8 mouse cellular contexts compared by ENCODE assay signal in genomic region chr5:102069767-102070413, GRCm38 (mm10). TPM values are rescaled to one million over a fixed set of nuclear protein-coding genes. Genes with fewer than 3 reads are reported as not detected.
DNase-seq lines count a peak whose midpoint lies in the region; ATAC-seq and TF ChIP-seq lines count a peak whose summit lies in the region.

Wdfy3 (minus strand) TSS chr5:102069921.

- H3K9me3 ChIP-seq in heart, embryonic 12.5 days (replicated peaks) = no peaks in the 10 kb centered on the region

- peaks cover 27% of the 10 kb centered on the region for H3K79me2 ChIP-seq in liver, adult 2 months (ENCODE audit: control insufficient read depth, insufficient read depth, low read length)

- DNase-seq in thymus, adult 2 months = peak; percentile 6
- no peak for DNase-seq in thymus, postnatal 0 days (ENCODE audit: low spot score)
- peak; percentile 94 for DNase-seq in kidney, postnatal 10 days
- peak; percentile 68 for DNase-seq in liver, adult 2 months (ENCODE audit: extremely low read depth, low read depth, low spot score)
- peak; percentile 78 to 80 for DNase-seq in monocyte, adult 2 months (ENCODE audit: low read depth in 1 of 2, low spot score in 2 of 2)
- DNase-seq in spleen, postnatal 36 days (ENCODE audit: low spot score in 2 of 2) = peak; percentile 50 to 55

- peak within 1 kb of the TSS; percentile 39 for H3K4me3 ChIP-seq in thymus, adult 2 months (ENCODE audit: control insufficient read depth, insufficient read depth, low read length)
- H3K4me3 ChIP-seq in heart, embryonic 12.5 days = peak within 1 kb of the TSS; percentile 79
- peak within 1 kb of the TSS; percentile 100 for H3K4me3 ChIP-seq in liver, adult 2 months (ENCODE audit: insufficient read depth, low read depth, low read length)

- TF ChIP-seq CTCF in thymus, adult 2 months (IDR thresholded peaks at IDR 0.05; ENCODE audit: borderline replicate concordance, control insufficient read depth, extremely low read depth, insufficient read depth, low read length, poor library complexity) = no peak
- 0 out of 2 replicates have a peak, but pooled peaks have one; percentile 4 for TF ChIP-seq CTCF in liver, adult 2 months (IDR thresholded peaks at IDR 0.05; ENCODE audit: low read depth, low read length)

- no peaks in the 10 kb centered on the region for H3K36me3 ChIP-seq in thymus, adult 2 months (ENCODE audit: control insufficient read depth, insufficient read depth, low read length)
- peaks cover 7% of the 10 kb centered on the region; the same call in 1 of the 2 replicates for H3K36me3 ChIP-seq in heart, embryonic 12.5 days
- no peaks in the 10 kb centered on the region for H3K36me3 ChIP-seq in liver, adult 2 months (ENCODE audit: control insufficient read depth, insufficient read depth, low read length)

- peak; percentile 94 for ATAC-seq in erythroid progenitor cell, adult 5-6 weeks (replicated peaks; ENCODE audit: low FRiP score, poor library complexity, severe bottlenecking)
- ATAC-seq in heart, embryonic 12.5 days (ENCODE audit: insufficient number of reproducible peaks, low FRiP score) = peak; percentile 91

- H3K27me3 ChIP-seq in thymus, adult 2 months (ENCODE audit: control insufficient read depth, insufficient read depth, low read length) = peaks cover 11% of the 10 kb centered on the region
- no peaks in the 10 kb centered on the region for H3K27me3 ChIP-seq in heart, embryonic 12.5 days (replicated peaks)
- H3K27me3 ChIP-seq in liver, adult 2 months (ENCODE audit: control insufficient read depth, insufficient read depth, low read length) = no peaks in the 10 kb centered on the region

- no peaks in the 10 kb centered on the region for H3K4me1 ChIP-seq in thymus, adult 2 months (replicated peaks; ENCODE audit: control insufficient read depth, insufficient read depth, low read length)
- H3K4me1 ChIP-seq in heart, embryonic 12.5 days (replicated peaks) = peaks cover 12% of the 10 kb centered on the region
- H3K4me1 ChIP-seq in liver, adult 2 months (ENCODE audit: control insufficient read depth, insufficient read depth, low read length) = no peaks in the 10 kb centered on the region; the same call in 1 of the 2 replicates

- H3K9ac ChIP-seq in heart, embryonic 12.5 days = peak within 1 kb of the TSS; percentile 93
- peak within 1 kb of the TSS; percentile 100 for H3K9ac ChIP-seq in liver, adult 2 months (ENCODE audit: low read depth, low read length)

- no peak for TF ChIP-seq POLR2A in thymus, adult 2 months (IDR thresholded peaks at IDR 0.05; ENCODE audit: control insufficient read depth, extremely low read depth, insufficient read depth, low read length, poor library complexity)
- TF ChIP-seq POLR2A in liver, adult 2 months (IDR thresholded peaks at IDR 0.05; ENCODE audit: extremely low read depth, insufficient read depth, low read length) = peak; percentile 82

- H3K4me2 ChIP-seq in heart, embryonic 12.5 days = peak within 1 kb of the TSS; percentile 75

- WGBS in thymus, adult 2 months = 1% methylated on average over 62 of the region's 62 CpGs
- under 1% methylated on average over 54 of the region's 62 CpGs for WGBS in heart, embryonic 12.5 days
- WGBS in liver, adult 2 months = 1% methylated on average over 55 of the region's 62 CpGs

- H3K27ac ChIP-seq in thymus, adult 2 months (ENCODE audit: control insufficient read depth, insufficient read depth, low read length) = no peak within 1 kb of the TSS
- H3K27ac ChIP-seq in heart, embryonic 12.5 days (ENCODE audit: poor library complexity, severe bottlenecking) = peak within 1 kb of the TSS; percentile 87
- peak within 1 kb of the TSS; percentile 98 for H3K27ac ChIP-seq in liver, adult 2 months (replicated peaks; ENCODE audit: insufficient read depth, low read depth, low read length)

RNA-seq across cellular contexts. Expression of gene Wdfy3, which starts in this region (rescaled TPM):
- 6.2 and 6.8 TPM in 2 replicates for polyA plus RNA-seq in thymus, adult 2 months (2012; rRNA removed)
- polyA plus RNA-seq in thymus, postnatal 0 days (2015; fragmentation: Nextera tagmentation; extraction: Ambion mirVana) = 1.9 and 2.0 TPM in 2 replicates
- 15.9 and 16.2 TPM in 2 replicates for total RNA-seq in erythroid progenitor cell, adult 5-6 weeks (2015; ENCODE audit: low replicate concordance)
- 13.7 and 17.8 TPM in 2 replicates for total RNA-seq in erythroid progenitor cell, adult 5-6 weeks (2017; ENCODE audit: low replicate concordance)
- polyA plus RNA-seq in heart, embryonic 12.5 days (2016; fragmentation: Nextera tagmentation; extraction: Ambion mirVana) = 15.7 and 17.4 TPM in 2 replicates
- 17.0 and 28.1 TPM in 2 replicates for total RNA-seq in liver, adult 2 months (2014; rRNA removed)
- polyA plus RNA-seq in liver, adult 2 months (2012; rRNA removed) = 12.3 and 14.4 TPM in 2 replicates

Comparison
In these comparisons a context has a peak if more than half of its experiments do, and no peak if none do; other contexts are left out.
1. H3K4me3 ChIP-seq: peak in every context shown above with its lines; median percentile 100 in liver, adult 2 months; 79 in heart, embryonic 12.5 days; 39 in thymus, adult 2 months.